Comparison of ENCODE assay signal across 8 mouse cellular contexts in genomic region chr7:142666659-142667058, GRCm38 (mm10). TPM values are rescaled to one million over a fixed set of nuclear protein-coding genes. Genes with fewer than 3 reads are reported as not detected.
A peak's percentile ranks its signal among the peaks of the same experiment; 100 is the strongest.
DNase-seq lines count a peak whose midpoint lies in the region; ATAC-seq and TF ChIP-seq lines count a peak whose summit lies in the region.

Gene Igf2 (minus strand): TSS chr7:142666816.

- no peak within 1 kb of the TSS for H3K9ac ChIP-seq in embryonic facial prominence, embryonic 15.5 days
- H3K9ac ChIP-seq in heart, embryonic 15.5 days, result no peak within 1 kb of the TSS
- H3K9ac ChIP-seq in midbrain, embryonic 12.5 days (replicated peaks), result no peak within 1 kb of the TSS

- H3K27ac ChIP-seq in kidney, adult 2 months (ENCODE audit: insufficient read depth, low read depth, low read length), result no peak within 1 kb of the TSS
- peak within 1 kb of the TSS; percentile 39; the same call in 1 of the 2 replicates for H3K27ac ChIP-seq in embryonic facial prominence, embryonic 15.5 days (replicated peaks)
- peak within 1 kb of the TSS; percentile 53 for H3K27ac ChIP-seq in heart, embryonic 15.5 days
- no peak within 1 kb of the TSS for H3K27ac ChIP-seq in midbrain, embryonic 12.5 days (replicated peaks)

- H3K4me1 ChIP-seq in kidney, adult 2 months (ENCODE audit: control insufficient read depth, insufficient read depth, low read length), result no peaks in the 10 kb centered on the region
- peaks cover 14% of the 10 kb centered on the region for H3K4me1 ChIP-seq in embryonic facial prominence, embryonic 15.5 days
- H3K4me1 ChIP-seq in heart, embryonic 15.5 days (replicated peaks), result peaks cover 14% of the 10 kb centered on the region
- no peaks in the 10 kb centered on the region for H3K4me1 ChIP-seq in midbrain, embryonic 12.5 days

- no peak for TF ChIP-seq CTCF in kidney, adult 2 months (conservative IDR thresholded peaks at IDR 0.05; ENCODE audit: insufficient read depth, insufficient read length, low read depth, low read length)

- no peak for TF ChIP-seq POLR2A in kidney, adult 2 months (IDR thresholded peaks at IDR 0.05; ENCODE audit: low read depth, low read length)

- WGBS in kidney, adult 2 months, result 49% methylated on average over 2 of the region's 2 CpGs
- WGBS in embryonic facial prominence, embryonic 15.5 days, result 67% methylated on average over 2 of the region's 2 CpGs
- WGBS in heart, embryonic 15.5 days, result 68% methylated on average over 2 of the region's 2 CpGs
- 82% methylated on average over 2 of the region's 2 CpGs for WGBS in midbrain, embryonic 12.5 days

- peaks cover 3% of the 10 kb centered on the region; the same call in 1 of the 2 replicates for H3K27me3 ChIP-seq in kidney, adult 2 months (replicated peaks; ENCODE audit: control insufficient read depth, insufficient read depth, low read length)
- peaks cover 48% of the 10 kb centered on the region for H3K27me3 ChIP-seq in embryonic facial prominence, embryonic 15.5 days
- H3K27me3 ChIP-seq in heart, embryonic 15.5 days, result peaks cover 45% of the 10 kb centered on the region
- H3K27me3 ChIP-seq in midbrain, embryonic 12.5 days, result peaks cover 58% of the 10 kb centered on the region

- no peak within 1 kb of the TSS for H3K4me2 ChIP-seq in embryonic facial prominence, embryonic 15.5 days (replicated peaks)
- peak within 1 kb of the TSS; percentile 78; the same call in 1 of the 2 replicates for H3K4me2 ChIP-seq in heart, embryonic 15.5 days
- no peak within 1 kb of the TSS for H3K4me2 ChIP-seq in midbrain, embryonic 12.5 days (replicated peaks)

- no peaks in the 10 kb centered on the region for H3K36me3 ChIP-seq in kidney, adult 2 months (ENCODE audit: control insufficient read depth, insufficient read depth, low read length)
- 0 out of 2 replicates have a peak, but pooled peaks cover 4% of the 10 kb centered on the region for H3K36me3 ChIP-seq in embryonic facial prominence, embryonic 15.5 days
- peaks cover 10% of the 10 kb centered on the region; the same call in 1 of the 2 replicates for H3K36me3 ChIP-seq in heart, embryonic 15.5 days
- H3K36me3 ChIP-seq in midbrain, embryonic 12.5 days, result no peaks in the 10 kb centered on the region

- ATAC-seq in embryonic facial prominence, embryonic 15.5 days (ENCODE audit: insufficient number of reproducible peaks, low FRiP score, low TSS enrichment, low read depth), result no peak
- ATAC-seq in heart, embryonic 15.5 days (replicated peaks; ENCODE audit: insufficient number of reproducible peaks, insufficient read depth, low FRiP score, low read depth), result no peak; the same call in 1 of the 2 replicates
- no peak for ATAC-seq in midbrain, embryonic 12.5 days (ENCODE audit: low FRiP score, low read depth)

- peak; percentile 49 for DNase-seq in kidney, adult 2 months
- DNase-seq in kidney, adult 18-20 months, result no peak
- DNase-seq in kidney, postnatal 4 days, result peak; percentile 49 to 64
- DNase-seq in T-cell, adult 2 months (ENCODE audit: low spot score), result no peak
- no peak for DNase-seq in frontal cortex, postnatal 10 days (ENCODE audit: low spot score in 2 of 2)

- H3K9me3 ChIP-seq in embryonic facial prominence, embryonic 15.5 days (replicated peaks), result peaks cover 15% of the 10 kb centered on the region
- peaks cover 22% of the 10 kb centered on the region for H3K9me3 ChIP-seq in heart, embryonic 15.5 days (replicated peaks)
- peaks cover 27% of the 10 kb centered on the region for H3K9me3 ChIP-seq in midbrain, embryonic 12.5 days

- H3K4me3 ChIP-seq in kidney, adult 2 months (ENCODE audit: insufficient read depth, low read depth, low read length), result no peak within 1 kb of the TSS
- peak within 1 kb of the TSS; percentile 10; the same call in 1 of the 2 replicates for H3K4me3 ChIP-seq in embryonic facial prominence, embryonic 15.5 days (replicated peaks)
- H3K4me3 ChIP-seq in heart, embryonic 15.5 days, result peak within 1 kb of the TSS; percentile 5; the same call in 1 of the 2 replicates
- no peak within 1 kb of the TSS for H3K4me3 ChIP-seq in midbrain, embryonic 12.5 days

RNA-seq across cellular contexts. Expression of gene Igf2, which starts in this region (rescaled TPM):
- 26.9 and 36.9 TPM in 2 replicates for polyA plus RNA-seq in kidney, adult 2 months (2012; rRNA removed)
- 970 and 1,114 TPM in 2 replicates for polyA plus RNA-seq in embryonic facial prominence, embryonic 15.5 days (2015; fragmentation: Nextera tagmentation; extraction: Ambion mirVana)
- 1,178 and 1,276 TPM in 2 replicates for polyA plus RNA-seq in heart, embryonic 15.5 days (2015; fragmentation: Nextera tagmentation; extraction: Ambion mirVana)
- 154 and 211 TPM in 2 replicates for polyA plus RNA-seq in midbrain, embryonic 12.5 days (2016; fragmentation: Nextera tagmentation; extraction: Ambion mirVana)

Comparison
In these comparisons a context has a peak if more than half of its experiments do, and no peak if none do; other contexts are left out.
1. DNase-seq: peak in kidney, adult 2 months (single experiment) and kidney, postnatal 4 days (2 of 2); none in kidney, adult 18-20 months (single experiment), T-cell, adult 2 months (single experiment) and frontal cortex, postnatal 10 days (0 of 2).
2. H3K27ac ChIP-seq: peak in embryonic facial prominence, embryonic 15.5 days (single experiment) and heart, embryonic 15.5 days (single experiment); none in kidney, adult 2 months (single experiment) and midbrain, embryonic 12.5 days (single experiment).
3. H3K4me3 ChIP-seq: peak in embryonic facial prominence, embryonic 15.5 days (single experiment) and heart, embryonic 15.5 days (single experiment); none in kidney, adult 2 months (single experiment) and midbrain, embryonic 12.5 days (single experiment).